Mouse (Mus musculus) cortical plate, adult 2 months (tissue): ENCODE measurements around the gene Tap1.

Experiments
- CTCF ChIP-seq: fragments of 200-500 bp; IDR thresholded peaks from 2 replicates; pipeline ENCODE4 v1.5.1; 2011; ENCODE audit warnings: mild to moderate bottlenecking, control low read depth, low read length; ENCODE audit not compliant: insufficient read depth; ENCODE audit errors: extremely low read depth
- POLR2A ChIP-seq: fragments of 200-500 bp; IDR thresholded peaks from 2 replicates; pipeline ENCODE4 v1.6.1; 2011; ENCODE audit warnings: mild to moderate bottlenecking, low read length, control low read depth; ENCODE audit not compliant: insufficient read depth; ENCODE audit errors: extremely low read depth

- TF ChIP-seq CTCF (no peak), POLR2A (no peak)
These were observed 22.2 kb upstream of the Tap1 start for GRCm38 (mm10) chr17:34165033-34165730.
